Mouse (Mus musculus): ENCODE measurements at regions not wholly inside any gene's neighbourhood (a gene's known extent, or its start where the extent isn't known, plus 50 kb on each side); places are given as distances from the start of the nearest gene placed in this dataset.

GRCm38 (mm10) chr8:9072724-9073123, 382.4 kb upstream of the Arglu1 start:
- no peak for TF ChIP-seq CTCF (IDR thresholded peaks at IDR 0.05)
- Histone ChIP-seq H3K4me3 (no peak overlapping the region), H3K27ac (no peak overlapping the region)
- intact Hi-C loops (cut with DNase I), result no loop called here
- no peak for DNase-seq (ENCODE audit: extremely low spot score in 1 of 2, low spot score in 2 of 2)

GRCm38 (mm10) chr8:9072286-9072685, 382.0 kb upstream of the Arglu1 start:
- no peak for TF ChIP-seq CTCF (IDR thresholded peaks at IDR 0.05)
- no peak overlapping the region for H3K27ac ChIP-seq
- DNase-seq (ENCODE audit: extremely low spot score in 1 of 2, low spot score in 2 of 2), result no peak
- H3K4me3 ChIP-seq, result no peak overlapping the region
- intact Hi-C loops (cut with DNase I), result no loop called here

GRCm38 (mm10) chr8:9070953-9071352, 380.6 kb upstream of the Arglu1 start:
- Histone ChIP-seq H3K27ac (no peak overlapping the region), H3K4me3 (no peak overlapping the region)
- no peak for DNase-seq (ENCODE audit: extremely low spot score in 1 of 2, low spot score in 2 of 2)
- intact Hi-C loops (cut with DNase I), result no loop called here
- TF ChIP-seq CTCF (IDR thresholded peaks at IDR 0.05), result no peak

- no peak for TF ChIP-seq CTCF (IDR thresholded peaks at IDR 0.05)
Measured at GRCm38 (mm10) chr8:9069845-9070244, 379.5 kb upstream of the Arglu1 start.

GRCm38 (mm10) chr8:9067731-9068130, 377.4 kb upstream of the Arglu1 start:
- no peak for DNase-seq (ENCODE audit: extremely low spot score in 1 of 2, low spot score in 2 of 2)
- no peak overlapping the region for H3K4me3 ChIP-seq
- intact Hi-C loops (cut with DNase I), result no loop called here
- H3K27ac ChIP-seq, result no peak overlapping the region
- TF ChIP-seq CTCF (IDR thresholded peaks at IDR 0.05), result no peak

More at GRCm38 (mm10) chr8:9069845-9070244, 379.5 kb upstream of the Arglu1 start:
- intact Hi-C loops (cut with DNase I), result no loop called here
- Histone ChIP-seq H3K27ac (no peak overlapping the region), H3K4me3 (no peak overlapping the region)
- DNase-seq (ENCODE audit: extremely low spot score in 1 of 2, low spot score in 2 of 2), result no peak

- Histone ChIP-seq H3K4me3 (no peak overlapping the region), H3K27ac (no peak overlapping the region)
- no peak for DNase-seq (ENCODE audit: extremely low spot score in 1 of 2, low spot score in 2 of 2)
- TF ChIP-seq CTCF (IDR thresholded peaks at IDR 0.05), result no peak
- intact Hi-C loops (cut with DNase I), result no loop called here
Measured at GRCm38 (mm10) chr8:9060166-9060565, 369.8 kb upstream of the Arglu1 start.

GRCm38 (mm10) chr8:9055416-9055819, 365.1 kb upstream of the Arglu1 start:
- Histone ChIP-seq H3K27ac (no peak overlapping the region), H3K4me3 (no peak overlapping the region)
- DNase-seq (ENCODE audit: extremely low spot score in 1 of 2, low spot score in 2 of 2), result no peak
- TF ChIP-seq CTCF (IDR thresholded peaks at IDR 0.05), result no peak
- intact Hi-C loops (cut with DNase I), result no loop called here

- Histone ChIP-seq H3K4me3 (no peak overlapping the region), H3K27ac (no peak overlapping the region)
- TF ChIP-seq CTCF (IDR thresholded peaks at IDR 0.05), result no peak
- intact Hi-C loops (cut with DNase I), result no loop called here
- no peak for DNase-seq (ENCODE audit: extremely low spot score in 1 of 2, low spot score in 2 of 2)
Measured at GRCm38 (mm10) chr8:9054801-9055200, 364.5 kb upstream of the Arglu1 start.

- no peak for TF ChIP-seq CTCF (IDR thresholded peaks at IDR 0.05)
- intact Hi-C loops (cut with DNase I), result no loop called here
- no peak overlapping the region for H3K4me3 ChIP-seq
- peak in 1 of 2 experiments; percentile 17 for DNase-seq (ENCODE audit: extremely low spot score in 1 of 2, low spot score in 2 of 2)
- no peak overlapping the region for H3K27ac ChIP-seq
Measured at GRCm38 (mm10) chr8:9051699-9052098, 361.4 kb upstream of the Arglu1 start.

GRCm38 (mm10) chr8:9050740-9051475, 360.6 kb upstream of the Arglu1 start:
- DNase-seq (ENCODE audit: extremely low spot score in 1 of 2, low spot score in 2 of 2), result no peak
- intact Hi-C loops (cut with DNase I), result no loop called here
- Histone ChIP-seq H3K27ac (no peak overlapping the region), H3K4me3 (no peak overlapping the region)
- no peak for TF ChIP-seq CTCF (IDR thresholded peaks at IDR 0.05)

GRCm38 (mm10) chr8:9048116-9048515, 357.8 kb upstream of the Arglu1 start:
- no peak for TF ChIP-seq CTCF (IDR thresholded peaks at IDR 0.05)
- no peak overlapping the region for H3K27ac ChIP-seq
- intact Hi-C loops (cut with DNase I), result no loop called here
- no peak overlapping the region for H3K4me3 ChIP-seq
- no peak for DNase-seq (ENCODE audit: extremely low spot score in 1 of 2, low spot score in 2 of 2)

- Histone ChIP-seq H3K27ac (no peak overlapping the region), H3K4me3 (no peak overlapping the region)
- no peak for TF ChIP-seq CTCF (IDR thresholded peaks at IDR 0.05)
- DNase-seq (ENCODE audit: extremely low spot score in 1 of 2, low spot score in 2 of 2), result no peak
- intact Hi-C loops (cut with DNase I), result no loop called here
Measured at GRCm38 (mm10) chr8:9042835-9043792, 352.8 kb upstream of the Arglu1 start.

Data from left cerebral cortex, adult 2 months (tissue).